Mouse (Mus musculus) G1E (cell line): ENCODE data around the gene Zkscan6.

Experiments
- CTCF ChIP-seq: IDR thresholded peaks from 2 replicates; pipeline ENCODE4 v1.5.1; 2012; ENCODE audit warnings: low read depth, low read length, inconsistent platforms, mixed read lengths
- GATA1 ChIP-seq: IDR thresholded peaks from 2 replicates; pipeline ENCODE4 v1.6.1; 2012; ENCODE audit warnings: borderline replicate concordance, low read length, inconsistent platforms, mixed read lengths
- GATA2 ChIP-seq: IDR thresholded peaks from 2 replicates; pipeline ENCODE4 v1.6.1; 2012; ENCODE audit warnings: low read depth, low read length, inconsistent platforms, borderline replicate concordance
- POLR2AphosphoS5 ChIP-seq: IDR thresholded peaks from 2 replicates; pipeline ENCODE4 v1.6.1; 2012; ENCODE audit warnings: low read depth, low read length, inconsistent platforms; ENCODE audit not compliant: insufficient replicate concordance
- TAL1 ChIP-seq: conservative IDR thresholded peaks from 2 replicates; pipeline ENCODE4 v1.6.1; 2012; ENCODE audit warnings: low read depth, low read length, inconsistent platforms, mixed read lengths

DNA sequence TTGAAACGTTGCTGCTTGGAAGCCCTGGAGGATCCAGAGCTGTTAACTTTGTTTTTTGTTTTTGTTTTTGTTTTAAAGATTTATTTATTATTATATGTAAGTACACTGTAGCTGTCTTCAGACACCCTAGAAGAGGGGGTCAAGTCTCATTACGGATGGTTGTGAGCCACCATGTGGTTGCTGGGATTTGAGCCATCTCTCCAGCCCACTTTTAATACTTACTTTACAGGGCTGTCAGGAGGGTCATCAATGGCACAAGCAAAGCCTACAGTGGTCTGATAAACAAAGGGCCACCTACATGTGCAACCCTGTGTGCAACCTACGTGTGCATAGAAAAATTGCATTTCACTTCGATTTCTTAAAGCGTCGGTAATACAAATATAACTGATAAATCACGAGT, 626 bp downstream of the Zkscan6 start:
- TF ChIP-seq CTCF, result no peak
- no peak for TF ChIP-seq TAL1
- no peak for TF ChIP-seq POLR2AphosphoS5
- no peak for TF ChIP-seq GATA1
- TF ChIP-seq GATA2, result no peak
